Mouse (Mus musculus) CH12.LX (cell line): ENCODE measurements at regions not wholly inside any gene's neighbourhood (a gene's known extent, or its start where the extent isn't known, plus 50 kb on each side); places are given as distances from the start of the nearest gene placed in this dataset.

Source experiments
- DNase-seq: peaks from one replicate; pipeline ENCODE4 v3.0.0-alpha.2; 2013; ENCODE audit errors: extremely low read depth
- H3K27ac ChIP-seq: 2 replicates; pipeline ENCODE4 v1.5.1; 2012; ENCODE audit warnings: low read depth, mild to moderate bottlenecking, control low read depth, moderate library complexity; ENCODE audit not compliant: insufficient read depth
- H3K27me3 ChIP-seq: replicated peaks from 2 replicates; pipeline ENCODE3; 2012; ENCODE audit warnings: inconsistent platforms
- H3K36me3 ChIP-seq, 2 experiments: replicated peaks in 1 of 2; 2 replicates each; pipeline versions ENCODE3 to v1.6.1; 2012; ENCODE audit warnings: inconsistent platforms in 1 of 2, low read length in 1 of 2, mild to moderate bottlenecking in 1 of 2, mixed read lengths in 1 of 2, moderate library complexity in 1 of 2; ENCODE audit not compliant: control insufficient read depth in 1 of 2, insufficient read depth in 1 of 2
- H3K4me1 ChIP-seq, 2 experiments: 2 replicates each; pipeline ENCODE4 v1.6.1; 2012; ENCODE audit warnings: inconsistent platforms in 1 of 2, moderate library complexity in 1 of 2; ENCODE audit not compliant: insufficient read depth in 2 of 2, control insufficient read depth in 1 of 2
- H3K4me2 ChIP-seq: 2 replicates; pipeline ENCODE4 v1.6.1; 2012; ENCODE audit warnings: low read depth, mild to moderate bottlenecking, control low read depth; ENCODE audit not compliant: poor library complexity, insufficient read depth, severe bottlenecking
- H3K4me3 ChIP-seq, 3 experiments: fragments of 150-350 bp in 1 of 3; sonication (generic) in 1 of 3; replicated peaks in 1 of 3; 2 replicates each; pipeline versions ENCODE3 to v1.5.1; 2011 to 2012; ENCODE audit warnings: low read depth in 2 of 3, low read length in 2 of 3, mild to moderate bottlenecking in 2 of 3, moderate library complexity in 2 of 3, control low read depth in 1 of 3, improper control_type of control experiment in 1 of 3, inconsistent platforms in 1 of 3, mixed read lengths in 1 of 3; ENCODE audit not compliant: poor library complexity in 1 of 3
- H3K79me2 ChIP-seq: replicated peaks from 2 replicates; pipeline ENCODE4 v1.6.1; 2012; ENCODE audit warnings: mild to moderate bottlenecking, moderate library complexity; ENCODE audit not compliant: control insufficient read depth, poor library complexity, insufficient read depth, severe bottlenecking; ENCODE audit errors: extremely low read depth
- H3K9ac ChIP-seq: 2 replicates; pipeline ENCODE4 v1.6.1; 2012; ENCODE audit warnings: low read depth, mild to moderate bottlenecking, control low read depth, moderate library complexity; ENCODE audit not compliant: insufficient read depth
- H3K9me3 ChIP-seq: replicated peaks from 2 replicates; pipeline ENCODE3; 2012; ENCODE audit warnings: low read length, inconsistent platforms, mixed read lengths
- CHD2 ChIP-seq: IDR thresholded peaks from 2 replicates; pipeline ENCODE4 v1.6.1; 2011; ENCODE audit warnings: low read length, improper control_type of control experiment
- CTCF ChIP-seq, 2 experiments: IDR thresholded peaks in 1 of 2; conservative IDR thresholded peaks in 1 of 2; 2 replicates each; pipeline ENCODE4 v1.5.1; 2011 to 2012; ENCODE audit warnings: low read depth in 2 of 2, low read length in 2 of 2, improper control_type of control experiment in 1 of 2, inconsistent platforms in 1 of 2, mild to moderate bottlenecking in 1 of 2, moderate library complexity in 1 of 2
- E2F4 ChIP-seq: IDR thresholded peaks from 2 replicates; pipeline ENCODE4 v1.6.1; 2011; ENCODE audit warnings: low read depth, low read length, improper control_type of control experiment; ENCODE audit not compliant: insufficient replicate concordance
- ELF1 ChIP-seq: IDR thresholded peaks from 2 replicates; pipeline ENCODE4 v1.6.1; 2014; ENCODE audit warnings: low read depth, mild to moderate bottlenecking, inconsistent platforms, low read length, improper control_type of control experiment
- EP300 ChIP-seq: IDR thresholded peaks from 2 replicates; pipeline ENCODE4 v1.6.1; 2011; ENCODE audit warnings: low read length, improper control_type of control experiment
- ETS1 ChIP-seq: conservative IDR thresholded peaks from 2 replicates; pipeline ENCODE4 v1.6.1; 2012; ENCODE audit warnings: low read depth, mild to moderate bottlenecking, inconsistent platforms, low read length, improper control_type of control experiment, moderate library complexity
- GABPA ChIP-seq: IDR thresholded peaks from 2 replicates; pipeline ENCODE4 v1.6.1; 2012; ENCODE audit warnings: low read depth, low read length, improper control_type of control experiment, inconsistent platforms; ENCODE audit not compliant: insufficient replicate concordance
- MAX ChIP-seq: IDR thresholded peaks from 2 replicates; pipeline ENCODE4 v1.6.1; 2011; ENCODE audit warnings: low read length, improper control_type of control experiment
- MAZ ChIP-seq: IDR thresholded peaks from 2 replicates; pipeline ENCODE4 v1.6.1; 2012; ENCODE audit warnings: low read depth, mild to moderate bottlenecking, inconsistent platforms, low read length, improper control_type of control experiment, moderate library complexity
- MXI1 ChIP-seq: IDR thresholded peaks from 2 replicates; pipeline ENCODE4 v1.6.1; 2011; ENCODE audit warnings: mild to moderate bottlenecking, low read depth, low read length, improper control_type of control experiment
- MYC ChIP-seq: IDR thresholded peaks from 2 replicates; pipeline ENCODE4 v1.6.1; 2011; ENCODE audit warnings: low read depth, mild to moderate bottlenecking, improper control_type of control experiment, low read length
- NELFE ChIP-seq: IDR thresholded peaks from 2 replicates; pipeline ENCODE4 v1.6.1; 2011; ENCODE audit warnings: low read depth, low read length, improper control_type of control experiment
- NRF1 ChIP-seq: IDR thresholded peaks from 2 replicates; pipeline ENCODE4 v1.6.1; 2014; ENCODE audit warnings: low read depth, mild to moderate bottlenecking, inconsistent platforms, low read length, improper control_type of control experiment, moderate library complexity
- PAX5 ChIP-seq: IDR thresholded peaks from 2 replicates; pipeline ENCODE4 v1.6.1; 2012; ENCODE audit warnings: low read length, inconsistent platforms, mixed read lengths
- RCOR1 ChIP-seq: conservative IDR thresholded peaks from 2 replicates; pipeline ENCODE4 v1.6.1; 2012; ENCODE audit warnings: low read depth, mild to moderate bottlenecking, inconsistent platforms, low read length, improper control_type of control experiment
- SMC3 ChIP-seq: IDR thresholded peaks from 2 replicates; pipeline ENCODE4 v1.6.1; 2011; ENCODE audit warnings: low read depth, low read length, improper control_type of control experiment
- USF1 ChIP-seq: IDR thresholded peaks from 2 replicates; pipeline ENCODE4 v1.6.1; 2014; ENCODE audit warnings: low read depth, mild to moderate bottlenecking, inconsistent platforms, low read length, improper control_type of control experiment
- USF2 ChIP-seq: conservative IDR thresholded peaks from 2 replicates; pipeline ENCODE4 v1.6.1; 2011; ENCODE audit warnings: low read depth, low read length, improper control_type of control experiment
- ZC3H11A ChIP-seq: IDR thresholded peaks from 2 replicates; pipeline ENCODE4 v1.6.1; 2012; ENCODE audit warnings: low read depth, mild to moderate bottlenecking, inconsistent platforms, low read length, improper control_type of control experiment
- ZKSCAN1 ChIP-seq: IDR thresholded peaks from 2 replicates; pipeline ENCODE4 v1.6.1; 2012; ENCODE audit warnings: low read depth, inconsistent platforms, low read length, improper control_type of control experiment, borderline replicate concordance
- dilution Hi-C: fragments of 300-500 bp; cut with MboI; formaldehyde crosslinking; loops from 2 replicates; pipeline ENCODE4 v1.14.3; 2020; ENCODE audit warnings: low sequenced_read_pairs; ENCODE audit not compliant: extremely low pct_unique_long_range_greater_than_20kb, extremely low pct_ligation_motif_present
- in situ Hi-C: fragments of 300-500 bp; cut with MboI; formaldehyde crosslinking; loops from 3 replicates; pipeline ENCODE4 v1.14.3; 2019; ENCODE audit warnings: low sequenced_read_pairs, low pct_ligation_motif_present, low pct_unique_long_range_greater_than_20kb, mixed read lengths

GRCm38 (mm10) chr9:85551871-85552270, 197.3 kb downstream of the Ibtk start:
- Histone ChIP-seq H3K27me3 (no peaks in the 10 kb centered on the region), H3K4me1 (peaks cover 0 to 6% of the 10 kb centered on the region in 2 experiments; a peak in 2 of 4 replicates), H3K36me3 (no peaks in the 10 kb centered on the region), H3K4me3 (no peak overlapping the region), H3K9me3 (no peaks in the 10 kb centered on the region), H3K9ac (no peak overlapping the region), H3K27ac (no peak overlapping the region), H3K79me2 (no peaks in the 10 kb centered on the region), H3K4me2 (no peak overlapping the region)
- no peak for TF ChIP-seq MAX
- no peak for TF ChIP-seq ETS1
- no peak for TF ChIP-seq ZC3H11A
- TF ChIP-seq USF2, result no peak
- no peak for TF ChIP-seq CHD2
- no peak for TF ChIP-seq EP300
- TF ChIP-seq GABPA, result no peak
- TF ChIP-seq MXI1, result no peak
- TF ChIP-seq PAX5, result no peak
- no peak for TF ChIP-seq ELF1
- no peak for TF ChIP-seq E2F4
- TF ChIP-seq MAZ, result no peak
- TF ChIP-seq ZKSCAN1, result no peak
- TF ChIP-seq NRF1, result no peak
- TF ChIP-seq RCOR1, result no peak
- no peak for TF ChIP-seq MYC
- no peak for TF ChIP-seq SMC3
- no peak for TF ChIP-seq NELFE
- no peak for DNase-seq
- in situ Hi-C loops (no loop called here), dilution Hi-C loops (no loop called here)

- dilution Hi-C loops, result no loop called here
These were observed 198.7 kb downstream of the Ibtk start for GRCm38 (mm10) chr9:85550455-85550854.

More at GRCm38 (mm10) chr9:85550455-85550854, 198.7 kb downstream of the Ibtk start:
- no peak for DNase-seq
- peaks cover 0 to 6% of the 10 kb centered on the region in 2 experiments; a peak in 2 of 4 replicates for H3K4me1 ChIP-seq
- no peaks in the 10 kb centered on the region for H3K36me3 ChIP-seq
- H3K79me2 ChIP-seq, result no peaks in the 10 kb centered on the region
- no peak overlapping the region for H3K9ac ChIP-seq
- no peaks in the 10 kb centered on the region for H3K9me3 ChIP-seq
- TF ChIP-seq USF1 (no peak), RCOR1 (no peak), MAZ (no peak), EP300 (no peak), NRF1 (no peak), CTCF (conservative IDR thresholded peaks at IDR 0.05 in 1 of 2, IDR thresholded peaks at IDR 0.05 in 1 of 2; ENCODE audit: low read depth in 2 of 2, low read length in 2 of 2) (no peak)
- H3K4me2 ChIP-seq, result no peak overlapping the region
- H3K4me3 ChIP-seq, result no peak overlapping the region
- in situ Hi-C loops, result no loop called here
- no peak overlapping the region for H3K27ac ChIP-seq
- H3K27me3 ChIP-seq, result no peaks in the 10 kb centered on the region
